8 mouse cellular contexts compared by ENCODE assay signal in genomic region chr3:51788591-51789339, GRCm38 (mm10).
DNase-seq lines count a peak whose midpoint lies in the region; ATAC-seq and TF ChIP-seq lines count a peak whose summit lies in the region.

No protein-coding gene starts in this region.

- TF ChIP-seq POLR2A in cortical plate, adult 2 months (IDR thresholded peaks at IDR 0.05; ENCODE audit: extremely low read depth, insufficient read depth, low read length): peak; percentile 27; the same call in 1 of the 2 replicates

- no peak for TF ChIP-seq CTCF in cortical plate, adult 2 months (IDR thresholded peaks at IDR 0.05; ENCODE audit: extremely low read depth, insufficient read depth, low read length)
- peak; percentile 35 for TF ChIP-seq CTCF in hindbrain, postnatal 0 days (IDR thresholded peaks at IDR 0.05; ENCODE audit: low read depth)

- intact Hi-C loops in left cerebral cortex, postnatal 10 days (cut with DNase I): no loop called here

- H3K4me3 ChIP-seq in cortical plate, adult 2 months (ENCODE audit: insufficient read depth, low read length): peak overlapping the region; percentile 18
- H3K4me3 ChIP-seq in hindbrain, postnatal 0 days (ENCODE audit: low read length): peak overlapping the region; percentile 20
- H3K4me3 ChIP-seq in macrophage (ENCODE audit: inconsistent target): peak overlapping the region; percentile 63

- peak; percentile 4 for DNase-seq in WW6 (ENCODE audit: low read depth, low spot score)
- DNase-seq in gastrocnemius, postnatal 10 days: peak; percentile 56
- DNase-seq in hindbrain, postnatal 0 days (ENCODE audit: low spot score): peak; percentile 85
- DNase-seq in left cerebral cortex, postnatal 10 days (ENCODE audit: extremely low spot score in 1 of 2, low spot score in 2 of 2): peak; percentile 36 to 83
- DNase-seq in retina, postnatal 1 day: peak; percentile 93
- DNase-seq in urinary bladder, postnatal 36 days (ENCODE audit: low spot score in 2 of 2): peak; percentile 43

- H3K27me3 ChIP-seq in hindbrain, postnatal 0 days (ENCODE audit: insufficient read depth, low read length): no peaks in the 10 kb centered on the region

- 1% methylated on average over 17 of the region's 17 CpGs for WGBS in hindbrain, postnatal 0 days
- 4% methylated on average over 17 of the region's 17 CpGs for WGBS in macrophage (ENCODE audit: missing documents)

- H3K27ac ChIP-seq in cortical plate, adult 2 months (ENCODE audit: insufficient read depth, low read length): peak overlapping the region; percentile 8
- H3K27ac ChIP-seq in hindbrain, postnatal 0 days: peak overlapping the region; percentile 81
- H3K27ac ChIP-seq in macrophage: peak overlapping the region; percentile 94

- H3K9ac ChIP-seq in hindbrain, postnatal 0 days (replicated peaks; ENCODE audit: low read length): peak overlapping the region; percentile 38

- no peaks in the 10 kb centered on the region for H3K9me3 ChIP-seq in hindbrain, postnatal 0 days (ENCODE audit: low read length)

- H3K79me2 ChIP-seq in macrophage (ENCODE audit: inconsistent target): peaks cover 13% of the 10 kb centered on the region

- ATAC-seq in hindbrain, postnatal 0 days: peak; percentile 87

- no peaks in the 10 kb centered on the region for H3K4me1 ChIP-seq in cortical plate, adult 2 months (ENCODE audit: control insufficient read depth, insufficient read depth, low read length)
- H3K4me1 ChIP-seq in hindbrain, postnatal 0 days (ENCODE audit: insufficient read depth, low read length): peaks cover 19% of the 10 kb centered on the region

- no peaks in the 10 kb centered on the region for H3K36me3 ChIP-seq in hindbrain, postnatal 0 days (ENCODE audit: insufficient read depth, low read length)
- no peaks in the 10 kb centered on the region for H3K36me3 ChIP-seq in macrophage (ENCODE audit: inconsistent target)

- peak overlapping the region; percentile 51 for H3K4me2 ChIP-seq in hindbrain, postnatal 0 days (ENCODE audit: low read depth, low read length)

Comparison
In these comparisons a context has a peak if more than half of its experiments do, and no peak if none do; other contexts are left out.
1. Peak in every context shown above with its lines: DNase-seq, ATAC-seq, H3K4me3 ChIP-seq and H3K27ac ChIP-seq.
2. DNase-seq: peak in every context shown above with its lines; median percentile 93 in retina, postnatal 1 day; 85 in hindbrain, postnatal 0 days; 60 in left cerebral cortex, postnatal 10 days; 56 in gastrocnemius, postnatal 10 days; 43 in urinary bladder, postnatal 36 days; 4 in WW6.
3. H3K27ac ChIP-seq: peak in every context shown above with its lines; median percentile 94 in macrophage; 81 in hindbrain, postnatal 0 days; 8 in cortical plate, adult 2 months.